Mouse (Mus musculus) c-Kit-positive CD71-positive TER-119-positive erythroid progenitor cells, embryonic 14.5 days (primary cell): ENCODE data around the gene Tmem56.

Source experiments
- DNase-seq: peaks from one replicate; pipeline ENCODE4 v3.0.0-alpha.2; 2013; ENCODE audit warnings: low spot score

The Tmem56 gene

GRCm38 (mm10) chr3:121277557-121277956 is 5.3 kb downstream of the Tmem56 start:
- no peak for DNase-seq

GRCm38 (mm10) chr3:121277009-121277408 is 5.9 kb downstream of the Tmem56 start:
- no peak for DNase-seq

GRCm38 (mm10) chr3:121274010-121274409 is 8.9 kb downstream of the Tmem56 start:
- no peak for DNase-seq

GRCm38 (mm10) chr3:121272577-121272976 is 10.3 kb downstream of the Tmem56 start:
- DNase-seq, result no peak

GRCm38 (mm10) chr3:121267283-121267682 is 15.6 kb downstream of the Tmem56 start:
- DNase-seq, result no peak

- DNase-seq, result peak; percentile 76
Measured at GRCm38 (mm10) chr3:121264242-121264641, 18.7 kb downstream of the Tmem56 start.

- peak; percentile 76 for DNase-seq
Measured at GRCm38 (mm10) chr3:121263205-121263548, 19.7 kb downstream of the Tmem56 start.

GRCm38 (mm10) chr3:121262521-121263204 is 20.2 kb downstream of the Tmem56 start:
- no peak for DNase-seq

- no peak for DNase-seq
Measured at GRCm38 (mm10) chr3:121261939-121262520, 20.9 kb downstream of the Tmem56 start.

- peak; percentile 68 for DNase-seq
Measured at GRCm38 (mm10) chr3:121261251-121261650, 21.6 kb downstream of the Tmem56 start.

GRCm38 (mm10) chr3:121260831-121261230 is 22.1 kb downstream of the Tmem56 start:
- DNase-seq, result no peak

GRCm38 (mm10) chr3:121260041-121260440 is 22.9 kb downstream of the Tmem56 start:
- no peak for DNase-seq

- DNase-seq, result no peak
Measured at GRCm38 (mm10) chr3:121258521-121259478, 24.1 kb downstream of the Tmem56 start.

- DNase-seq, result no peak
Measured at GRCm38 (mm10) chr3:121257418-121257817, 25.5 kb downstream of the Tmem56 start.

- no peak for DNase-seq
Measured at GRCm38 (mm10) chr3:121256131-121256530, 26.8 kb downstream of the Tmem56 start.

- no peak for DNase-seq
Measured at GRCm38 (mm10) chr3:121255501-121255900, 27.4 kb downstream of the Tmem56 start.

- no peak for DNase-seq
Measured at GRCm38 (mm10) chr3:121250576-121251433, 32.1 kb downstream of the Tmem56 start.

- DNase-seq, result no peak
Measured at GRCm38 (mm10) chr3:121250048-121250447, 32.9 kb downstream of the Tmem56 start.

GRCm38 (mm10) chr3:121242941-121243340 is 40.0 kb downstream of the Tmem56 start:
- DNase-seq, result no peak

GRCm38 (mm10) chr3:121242111-121242936 is 40.6 kb downstream of the Tmem56 start:
- DNase-seq, result no peak
